Mouse (Mus musculus) olfactory bulb, adult 2 months (tissue): ENCODE results near the gene Irs3.

Source experiments
- CTCF ChIP-seq: fragments of 200-500 bp; IDR thresholded peaks from 2 replicates; pipeline ENCODE4 v1.5.1; 2012; ENCODE audit warnings: low read depth, mild to moderate bottlenecking, low read length, moderate library complexity; ENCODE audit not compliant: insufficient read depth
- POLR2A ChIP-seq: fragments of 200-500 bp; IDR thresholded peaks from 2 replicates; pipeline ENCODE4 v1.6.1; 2012; ENCODE audit warnings: mild to moderate bottlenecking, low read depth, low read length, moderate library complexity; ENCODE audit not compliant: insufficient read depth

GRCm38 (mm10) chr5:137633397-137634084 lies 12.0 kb downstream of the Irs3 start:
- TF ChIP-seq CTCF (no peak), POLR2A (no peak)
